Mouse (Mus musculus): ENCODE data around the gene Cacna1s. TPM values are rescaled to one million over a fixed set of nuclear protein-coding genes. Genes with fewer than 3 reads are reported as not detected.

Gene Cacna1s
- 1 to 10 TPM; 1.5 to 1.7 TPM for total RNA-seq (2021)
- long read RNA-seq, experiment 1, full-length matches to known transcripts: 1 of 2 reads
- long read RNA-seq, experiment 1, partial matches to known transcripts: 0 of 2 reads
- long read RNA-seq, experiment 1, other reads (novel, unspliced or antisense): 1 of 2 reads
- long read RNA-seq, experiment 2, partial matches to known transcripts: 0 of 1 reads
- long read RNA-seq, experiment 2, other reads (novel, unspliced or antisense): 0 of 1 reads

DNA sequence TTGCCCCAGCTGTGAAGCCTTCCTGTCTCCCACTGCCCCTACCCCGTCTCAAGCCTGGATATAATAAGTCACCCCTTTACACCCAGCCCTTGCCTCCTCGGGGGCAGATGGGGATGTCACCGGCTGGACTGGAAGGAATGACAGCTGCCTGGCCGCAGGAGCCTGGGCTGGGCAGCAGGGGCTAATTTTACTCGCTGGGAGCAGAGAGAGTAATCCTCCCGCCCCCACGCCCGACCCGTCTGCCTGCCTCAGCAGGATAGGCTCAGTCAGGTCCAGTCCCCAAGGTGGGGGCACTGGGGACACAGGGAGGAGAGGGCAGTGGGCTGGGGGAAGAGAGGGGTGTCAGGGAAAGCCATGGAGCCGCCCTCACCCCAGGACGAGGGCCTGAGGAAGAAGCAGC is at the start of gene Cacna1s:
Gene Cacna1s, plus strand, starts transcription at position 204 of the 400 bp plus-strand sequence.
- no peak for DNase-seq (ENCODE audit: low spot score in 2 of 2)

DNA sequence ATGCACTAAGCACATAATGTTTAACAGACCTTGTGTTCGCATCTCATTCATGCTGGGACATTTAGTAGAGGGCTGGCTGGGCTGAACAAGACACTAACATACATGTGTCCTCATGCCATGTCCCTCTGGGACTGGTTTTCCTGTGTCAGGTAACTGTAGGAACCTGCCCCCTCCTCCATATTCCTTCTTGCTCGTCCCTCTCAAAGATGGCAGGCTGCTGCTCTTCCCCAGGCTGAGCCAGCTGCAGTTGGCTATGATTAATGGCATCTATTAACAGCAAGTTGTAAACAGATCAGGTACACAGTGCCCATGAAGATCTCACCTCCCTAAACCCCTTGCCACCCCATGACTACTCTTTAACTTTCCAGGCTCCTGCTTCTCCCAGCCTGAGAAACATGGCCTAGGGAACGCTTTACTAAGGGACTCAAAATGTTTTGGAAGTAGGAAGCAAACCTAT is 46.2 kb upstream of the Cacna1s start, which contains the start of gene Igfn1:
Gene Igfn1, minus strand, starts transcription at position 51 of the 457 bp plus-strand sequence.
- no peak for DNase-seq (ENCODE audit: low spot score in 2 of 2)

DNA sequence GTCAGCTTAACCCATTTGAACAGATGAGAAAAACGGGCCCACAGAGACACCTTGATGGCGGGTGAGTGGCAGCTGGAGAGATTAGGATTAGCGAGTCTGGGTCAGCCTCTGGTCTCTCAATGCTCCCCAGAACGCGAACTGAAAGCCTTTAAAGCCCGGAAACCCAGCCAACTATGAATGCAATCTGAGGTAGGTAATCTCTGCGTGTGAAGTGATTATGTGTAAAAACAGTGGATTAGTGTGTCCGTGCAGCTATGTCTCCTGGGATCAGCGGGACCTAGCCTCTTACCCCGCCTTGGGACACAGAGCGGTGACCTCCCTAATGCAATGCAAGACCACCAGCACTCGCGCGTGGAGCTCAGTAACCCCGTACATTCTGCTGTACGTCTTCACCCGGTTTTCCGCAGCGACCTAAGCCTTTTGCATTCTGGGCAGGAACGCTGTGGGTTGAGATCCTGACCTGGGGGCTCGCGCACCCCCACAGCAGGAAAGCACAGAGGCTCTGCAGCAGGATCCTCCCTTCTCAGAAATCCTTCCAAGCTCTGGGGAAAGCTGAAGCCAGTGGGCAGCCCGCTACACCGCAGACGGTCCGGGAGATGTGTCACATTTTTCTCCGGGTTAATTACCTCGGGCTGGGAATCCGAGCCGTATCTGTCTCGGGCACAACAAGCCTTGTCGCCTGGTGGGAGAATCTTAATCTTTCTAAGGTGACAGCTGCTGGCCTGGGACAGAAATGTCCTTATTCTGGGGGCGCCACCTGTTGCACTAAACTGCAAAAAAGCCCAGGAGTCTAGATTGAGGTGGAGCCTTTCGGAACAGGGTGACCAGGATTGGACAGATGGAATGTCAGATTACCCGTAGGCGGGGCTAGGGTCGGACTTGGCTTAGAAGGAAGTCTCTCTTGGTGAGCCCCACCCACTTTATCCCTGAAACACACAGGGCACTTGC is 45.1 kb upstream of the Cacna1s start, which contains the start of gene Tmem9:
Gene Tmem9, plus strand, starts transcription at position 940 of the 948 bp plus-strand sequence.
- DNase-seq (ENCODE audit: low spot score in 2 of 2): peak; percentile 38 to 57

DNA sequence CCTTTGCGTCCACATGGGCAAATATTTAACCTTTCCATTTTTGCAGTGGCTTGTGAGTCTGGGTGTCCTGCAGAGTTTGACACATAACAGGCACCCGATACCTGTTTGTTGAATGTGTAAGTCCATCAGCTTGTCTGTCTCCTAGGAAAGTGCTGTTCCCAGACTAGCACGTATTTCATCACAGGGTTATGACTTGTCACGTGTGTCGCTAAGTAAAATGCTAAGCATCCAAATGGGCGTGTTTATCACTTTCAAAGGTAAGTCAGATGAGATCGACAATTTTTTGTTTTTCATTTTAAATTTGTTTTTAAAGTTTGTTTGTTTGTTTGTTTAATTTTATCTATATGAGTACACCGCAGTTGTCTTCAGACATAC is 44.4 kb upstream of the Cacna1s start:
- DNase-seq (ENCODE audit: low spot score in 2 of 2): no peak

DNA sequence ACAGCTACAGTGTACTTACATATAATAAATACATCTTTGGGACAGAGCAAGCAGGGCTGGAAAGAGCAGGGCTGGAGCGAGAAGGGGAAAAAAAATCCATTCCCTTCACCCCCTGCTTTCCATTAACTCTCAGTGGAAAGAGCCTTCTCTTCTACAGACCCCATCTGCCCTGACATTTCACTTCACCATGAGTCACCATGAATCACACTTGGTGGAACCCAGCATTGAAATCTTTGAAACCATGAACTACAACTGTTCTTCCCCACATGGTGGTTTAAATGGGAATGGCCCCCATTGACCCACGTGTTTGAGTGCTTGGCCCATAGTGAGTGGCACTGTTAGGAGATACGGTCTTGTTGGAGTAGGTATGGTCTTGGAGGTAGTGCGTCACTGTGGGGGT is 42.3 kb upstream of the Cacna1s start:
- no peak for DNase-seq (ENCODE audit: low spot score in 2 of 2)

DNA sequence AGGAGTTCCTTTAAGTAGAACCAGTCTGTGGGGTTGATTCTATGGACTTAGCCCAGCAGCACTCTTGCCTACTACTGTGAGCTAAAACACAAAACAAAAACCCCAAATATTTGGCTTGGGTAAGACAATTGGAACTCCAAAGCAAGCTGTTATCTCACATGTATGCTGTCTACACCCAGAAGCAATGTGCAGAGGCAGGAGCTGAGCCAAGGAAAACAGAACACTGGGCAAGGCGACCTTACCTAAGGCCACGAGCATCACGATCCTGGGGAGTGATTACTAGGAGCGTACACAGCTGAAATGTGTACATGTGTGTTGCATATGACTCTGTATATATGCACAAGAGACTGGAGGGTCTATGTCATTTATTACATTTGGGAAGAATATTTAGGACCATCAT is 39.0 kb upstream of the Cacna1s start:
- no peak for DNase-seq (ENCODE audit: low spot score in 2 of 2)

DNA sequence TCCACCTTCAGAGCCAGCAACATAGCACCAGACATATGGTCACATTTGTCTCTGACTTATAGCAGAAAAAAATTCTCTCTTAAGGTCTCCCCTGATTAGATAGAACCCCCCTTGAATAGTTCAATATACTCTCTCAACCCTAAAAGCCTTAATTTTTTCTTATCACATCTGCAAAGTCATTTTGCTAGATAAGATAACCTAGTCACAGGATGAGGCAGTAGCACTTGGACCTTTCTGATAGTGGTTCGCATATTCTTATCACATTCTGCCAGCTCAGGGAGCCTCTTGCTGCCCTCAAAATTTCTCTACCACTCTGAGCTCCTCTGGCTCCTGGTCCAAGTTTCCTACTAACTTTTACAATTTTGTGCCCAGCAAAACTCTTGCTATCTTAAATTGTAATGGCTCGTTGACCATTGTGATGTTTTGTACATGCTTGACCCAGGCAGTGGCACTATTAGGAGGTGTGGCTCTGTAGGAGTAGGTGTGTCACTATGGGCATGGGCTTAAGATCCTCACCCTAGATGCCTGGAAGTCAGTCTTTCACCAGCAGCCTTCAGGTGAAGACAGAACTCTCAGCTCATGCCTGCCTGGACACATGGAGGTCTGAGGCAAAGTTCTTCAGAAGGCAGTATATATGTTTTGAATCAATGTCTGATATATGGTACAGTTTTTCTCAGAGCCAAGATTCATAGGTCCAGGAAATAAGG is 37.6 kb upstream of the Cacna1s start:
- DNase-seq (ENCODE audit: low spot score in 2 of 2): no peak

DNA sequence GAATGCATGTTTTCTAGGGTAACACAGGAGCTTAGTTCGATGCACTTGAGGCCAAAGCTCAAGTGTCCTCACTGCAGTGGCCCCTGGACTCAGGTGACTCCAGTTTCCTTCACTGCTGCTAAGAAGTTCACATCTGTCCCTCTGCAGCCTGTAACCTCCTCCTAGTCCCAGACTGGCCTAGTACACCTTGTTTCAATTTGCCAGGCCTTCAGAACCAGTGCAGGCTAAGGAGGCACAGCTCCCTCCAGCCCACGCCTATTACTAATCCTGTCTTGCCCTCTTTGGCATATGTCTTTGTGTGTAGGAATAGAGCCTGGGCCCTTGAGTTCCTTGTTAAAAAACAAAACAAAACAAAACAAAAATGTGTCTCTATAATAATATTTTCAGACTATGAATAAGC is 35.2 kb upstream of the Cacna1s start:
- no peak for DNase-seq (ENCODE audit: low spot score in 2 of 2)

DNA sequence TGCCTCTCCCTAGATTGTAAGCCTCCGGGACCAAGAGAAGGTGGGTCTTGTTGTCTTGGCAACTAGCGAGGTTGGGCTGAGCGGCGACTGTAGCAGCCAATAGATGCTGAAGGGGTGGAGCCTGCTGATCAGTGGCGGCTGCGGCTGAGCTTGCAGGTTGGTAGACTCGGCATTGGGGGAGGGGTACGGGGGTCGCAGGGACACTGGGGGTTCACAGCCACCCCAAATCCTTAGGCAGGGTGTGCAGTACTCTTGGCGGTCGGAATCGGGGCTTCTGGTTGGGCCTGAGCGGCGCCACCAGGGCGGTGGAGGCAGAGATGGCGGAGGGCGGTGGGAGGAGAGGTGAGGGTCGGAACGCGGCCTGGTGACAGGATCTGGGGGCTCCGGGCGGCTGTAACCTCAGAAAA is 34.6 kb upstream of the Cacna1s start:
- DNase-seq (ENCODE audit: low spot score in 2 of 2): peak; percentile 94 to 95

DNA sequence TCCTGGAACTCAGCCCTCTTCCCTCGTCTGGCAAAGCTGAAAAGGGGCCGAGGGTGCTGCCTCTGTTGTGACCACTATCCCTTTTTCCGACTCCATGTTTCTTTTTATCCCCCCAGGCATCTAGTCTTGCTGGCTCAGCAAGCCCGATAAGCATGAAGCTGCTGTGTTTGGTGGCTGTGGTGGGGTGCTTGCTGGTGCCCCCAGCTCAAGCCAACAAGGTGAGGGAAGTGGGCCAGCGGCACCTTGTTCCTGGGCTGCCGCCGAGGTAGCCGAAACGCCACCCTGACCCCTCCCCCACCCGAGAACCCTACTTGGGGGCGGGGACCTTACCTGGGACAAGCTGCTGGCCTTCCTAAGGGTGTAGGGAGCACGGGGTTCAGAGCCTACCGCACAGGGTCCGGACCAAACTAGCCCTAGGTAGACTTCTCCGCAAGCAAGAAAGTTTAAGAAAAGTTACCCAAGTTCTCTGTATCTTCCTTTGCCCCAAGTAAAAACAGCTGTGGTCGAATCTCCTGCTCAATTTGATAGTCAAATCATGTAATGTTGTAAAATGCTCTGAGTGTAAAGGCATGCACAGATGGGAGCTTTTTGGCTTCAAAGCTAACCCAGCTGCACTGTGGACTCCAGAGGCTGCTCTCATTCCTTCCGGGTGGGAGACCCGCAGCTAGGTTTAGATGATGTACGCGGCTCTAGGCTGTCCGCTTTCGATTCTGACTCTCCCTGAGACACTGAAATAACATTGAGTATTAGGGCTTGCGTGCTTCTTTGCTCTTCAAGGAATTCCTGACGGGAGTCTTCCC is 34.0 kb upstream of the Cacna1s start:
- DNase-seq (ENCODE audit: low spot score in 2 of 2): no peak

DNA sequence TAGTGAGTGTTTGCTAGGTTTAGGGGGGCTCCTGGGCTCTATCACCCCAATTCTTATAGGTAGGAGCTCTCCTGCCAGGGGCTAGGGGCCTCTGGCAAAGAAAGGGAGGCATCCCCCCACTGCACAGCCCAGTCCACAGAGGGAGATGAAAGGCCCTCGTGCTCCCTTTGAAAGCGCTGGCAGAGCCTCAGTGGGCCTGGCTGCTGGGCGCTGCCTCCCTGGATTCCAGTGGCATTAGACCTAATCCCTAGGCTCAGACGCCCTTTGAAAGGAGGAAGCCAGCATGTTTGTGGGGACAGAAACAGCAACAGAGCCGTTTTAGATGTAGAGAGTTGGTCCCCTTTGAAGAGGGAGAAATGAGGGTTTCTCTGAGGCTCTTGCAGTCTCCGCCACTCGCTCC is 22.3 kb upstream of the Cacna1s start:
- no peak for DNase-seq (ENCODE audit: low spot score in 2 of 2)

DNA sequence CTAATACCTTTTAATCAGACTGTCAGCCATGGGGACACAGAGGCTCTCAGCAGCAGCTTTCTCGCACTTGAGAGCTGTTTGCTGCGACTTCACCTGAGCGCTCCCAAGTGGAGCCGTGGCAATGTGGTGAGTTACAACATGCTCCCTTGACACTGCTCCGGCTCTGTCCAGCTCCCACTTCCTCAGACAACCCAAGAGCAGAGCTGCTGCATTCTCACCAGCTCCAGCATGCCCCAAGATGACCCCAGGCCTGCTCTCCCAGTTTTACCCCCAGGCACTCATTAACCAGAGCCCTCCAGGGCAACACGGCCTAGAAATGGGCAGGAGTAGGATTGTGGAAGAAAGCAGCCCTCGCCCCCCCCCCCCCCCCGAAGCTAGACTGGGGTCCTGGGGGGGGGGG is 20.9 kb upstream of the Cacna1s start:
- no peak for DNase-seq (ENCODE audit: low spot score in 2 of 2)

DNA sequence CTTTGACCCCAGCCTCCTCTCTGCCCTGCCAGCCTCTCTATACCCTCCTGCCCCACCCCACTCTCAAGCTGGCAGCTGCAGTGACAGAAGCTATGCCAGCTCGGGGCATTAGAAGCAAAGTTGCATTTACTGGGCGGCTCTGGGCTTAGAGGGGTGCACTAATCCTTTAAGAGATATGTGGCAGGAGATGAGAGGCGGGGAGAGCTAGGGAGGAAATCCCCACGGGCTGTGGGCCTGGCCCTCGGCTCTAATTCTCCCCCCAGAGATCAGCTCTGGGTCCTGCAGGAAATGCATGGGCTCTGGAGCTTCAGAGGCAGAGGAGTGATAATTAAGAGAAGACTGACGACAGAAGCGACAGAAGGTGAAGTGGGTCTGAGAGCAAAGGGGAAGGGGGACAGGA is 19.6 kb upstream of the Cacna1s start:
- no peak for DNase-seq (ENCODE audit: low spot score in 2 of 2)

DNA sequence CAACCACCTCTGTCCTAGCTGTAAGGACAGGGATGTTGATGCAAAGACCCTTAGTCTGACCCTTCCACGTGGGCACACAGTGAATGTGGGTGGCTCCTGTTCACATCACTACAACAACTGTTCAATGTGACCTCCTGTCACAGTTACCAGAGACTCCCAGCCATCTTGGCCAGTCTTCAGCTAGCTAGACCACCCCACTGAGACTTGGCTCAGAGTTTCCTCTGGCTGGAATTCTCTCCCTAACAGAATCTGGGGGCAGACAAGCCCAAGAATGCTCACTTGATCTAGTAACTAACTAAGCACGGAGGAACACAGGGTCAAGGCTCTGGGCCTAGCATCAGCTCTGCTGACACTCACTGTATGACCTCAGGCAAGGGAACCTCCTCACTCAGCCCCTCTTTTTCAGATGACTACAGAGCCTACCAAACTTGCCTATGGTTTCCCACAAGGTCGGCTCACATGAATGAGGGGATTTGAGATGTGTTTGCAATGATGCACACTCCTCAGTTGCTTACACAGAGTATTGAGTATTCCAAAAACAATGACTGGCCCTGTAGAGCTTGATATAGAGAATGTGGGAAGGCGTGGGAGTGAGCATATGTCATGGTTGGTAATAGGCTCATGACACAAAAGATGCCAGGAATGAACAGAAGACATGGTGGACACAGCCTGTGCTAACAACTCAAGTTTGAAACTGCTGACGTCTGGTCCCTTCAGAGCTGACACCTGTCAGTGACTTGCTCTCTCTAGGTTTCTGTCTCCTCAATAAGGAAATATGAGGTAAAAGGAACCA is 13.6 kb upstream of the Cacna1s start:
- peak; percentile 54 to 65 for DNase-seq (ENCODE audit: low spot score in 2 of 2)

DNA sequence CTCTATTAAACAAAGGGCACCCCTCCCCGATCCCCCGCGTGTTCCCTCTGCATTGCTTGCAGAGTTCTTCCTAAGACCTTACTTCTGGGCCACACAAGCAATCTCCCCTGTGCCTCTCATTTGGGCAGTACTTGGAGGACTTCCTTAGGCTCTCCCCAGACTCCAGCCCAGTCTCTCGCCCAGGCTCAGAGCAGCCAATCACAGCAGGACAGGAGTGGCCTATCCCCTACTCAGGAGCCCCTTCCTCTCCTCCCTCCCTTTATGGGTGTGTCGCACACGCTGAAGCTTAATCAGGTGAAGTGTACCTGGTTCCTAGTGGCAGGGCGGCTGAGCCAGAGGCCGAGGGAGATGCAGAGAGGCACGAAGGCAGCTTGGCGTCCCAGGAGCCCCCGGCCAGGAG is 12.1 kb upstream of the Cacna1s start:
- no peak for DNase-seq (ENCODE audit: low spot score in 2 of 2)

DNA sequence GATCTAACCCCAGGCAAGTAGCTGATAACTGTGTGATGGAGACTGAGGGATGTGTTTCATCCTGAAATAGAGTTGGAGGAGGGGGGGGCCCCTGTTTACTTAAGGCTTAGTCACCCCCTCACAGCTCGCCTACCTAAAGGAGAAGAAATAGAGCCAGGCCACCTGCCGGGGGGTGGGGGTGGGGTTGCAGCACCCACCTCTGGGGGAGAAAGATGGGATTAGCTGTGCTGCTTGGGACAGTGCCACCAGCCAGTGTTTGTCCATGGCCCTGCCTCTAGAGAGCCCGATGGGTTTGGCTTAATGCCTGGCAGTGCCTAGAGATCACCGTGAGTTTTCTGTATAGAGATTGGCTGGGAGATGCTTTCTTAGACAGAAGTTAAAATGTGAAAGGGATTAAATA is 11.7 kb upstream of the Cacna1s start:
- DNase-seq (ENCODE audit: low spot score in 2 of 2): no peak

DNA sequence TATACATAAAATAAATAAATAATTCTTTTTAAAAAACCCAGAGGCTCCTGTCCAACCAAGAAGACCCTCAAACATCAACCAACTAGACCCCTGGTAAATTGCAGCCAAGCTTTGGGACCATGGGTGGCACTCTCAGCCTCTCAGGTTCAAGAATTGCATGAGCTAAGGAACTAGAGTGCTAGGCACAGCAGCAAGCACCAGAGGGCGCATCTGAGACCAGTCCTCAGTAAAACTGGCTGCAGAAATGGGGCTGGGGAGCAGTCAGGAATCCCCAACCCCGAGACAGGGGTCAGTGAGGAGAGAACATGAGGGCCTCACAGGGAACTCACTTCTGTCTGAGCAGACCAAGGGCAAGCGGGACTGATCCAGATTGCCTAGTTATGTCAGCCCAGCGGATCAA is 6.8 kb upstream of the Cacna1s start:
- peak; percentile 67 to 76 for DNase-seq (ENCODE audit: low spot score in 2 of 2)

DNA sequence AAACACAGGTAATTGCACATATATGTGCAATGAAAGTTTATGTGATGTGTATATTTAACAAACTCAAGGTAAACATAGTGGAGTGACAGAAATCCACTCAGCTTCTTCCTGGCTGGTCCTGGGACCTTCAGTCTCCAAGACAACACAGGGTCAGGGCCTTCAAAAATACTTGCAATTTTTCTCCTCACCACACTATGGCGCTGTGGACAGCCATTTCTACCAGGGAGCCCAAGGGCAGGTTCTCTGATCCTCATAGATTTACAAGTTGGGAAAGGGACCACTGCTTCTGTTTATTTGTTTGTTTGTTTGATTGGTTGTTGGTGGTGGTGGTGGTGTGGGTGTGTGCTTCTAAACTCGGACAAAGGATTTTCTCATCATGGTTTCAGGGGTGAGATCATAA is 5.1 kb upstream of the Cacna1s start:
- peak; percentile 47 to 52 for DNase-seq (ENCODE audit: low spot score in 2 of 2)

DNA sequence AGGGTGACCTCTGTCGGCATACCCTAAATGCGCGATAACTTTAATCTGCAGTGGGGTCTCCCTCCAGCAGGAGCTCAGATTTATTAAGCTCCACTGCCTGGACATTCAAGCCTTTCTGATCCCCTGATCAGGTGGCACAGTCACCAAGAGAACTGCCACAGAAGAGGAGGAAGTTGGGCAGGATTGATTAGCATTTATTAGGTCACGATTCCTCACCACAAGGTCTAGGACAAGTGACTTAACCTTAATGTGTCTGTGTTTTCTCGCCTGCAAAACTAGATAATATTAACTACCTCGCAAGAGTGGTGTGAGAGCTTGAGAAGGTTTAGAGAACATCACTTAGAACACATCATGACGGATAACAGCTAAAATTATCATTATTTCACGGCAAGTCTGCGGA is 4.7 kb upstream of the Cacna1s start:
- no peak for DNase-seq (ENCODE audit: low spot score in 2 of 2)

Measured in left cerebral cortex, adult 18-20 months (tissue).